Mouse (Mus musculus) hindbrain, embryonic 11.5 days (tissue): Measurements from ENCODE around the gene Hinfp. TPM values are rescaled to one million over a fixed set of nuclear protein-coding genes. Genes with fewer than 3 reads are reported as not detected.

Experiments
- ATAC-seq: fragments of 200-750 bp; cut with Nextera tagmentation; 2 replicates; pipeline ENCODE4 v1.8.0; 2017; ENCODE audit warnings: mild to moderate bottlenecking, moderate TSS enrichment, moderate library complexity; ENCODE audit not compliant: low FRiP score
- DNase-seq: peaks from one replicate; pipeline ENCODE4 v3.0.0-alpha.2; 2015; ENCODE audit warnings: low spot score
- H3K27ac ChIP-seq: fragments of 300-500 bp; sonication (generic); 2 replicates; pipeline ENCODE4 v1.5.1; 2014; ENCODE audit warnings: mild to moderate bottlenecking, low read depth, low read length
- H3K27me3 ChIP-seq: fragments of 300-500 bp; sonication (generic); 2 replicates; pipeline ENCODE4 v1.6.1; 2014; ENCODE audit warnings: mild to moderate bottlenecking, low read length, moderate library complexity, mixed read lengths; ENCODE audit not compliant: control insufficient read depth, insufficient read depth
- H3K36me3 ChIP-seq: fragments of 300-500 bp; sonication (generic); 2 replicates; pipeline ENCODE4 v1.6.1; 2014; ENCODE audit warnings: mild to moderate bottlenecking, low read length, moderate library complexity, mixed read lengths; ENCODE audit not compliant: control insufficient read depth, insufficient read depth
- H3K4me1 ChIP-seq: fragments of 300-500 bp; sonication (generic); replicated peaks from 2 replicates; pipeline ENCODE4 v1.6.1; 2014; ENCODE audit warnings: low read length, mixed read lengths; ENCODE audit not compliant: control insufficient read depth, insufficient read depth
- H3K4me2 ChIP-seq: fragments of 300-500 bp; sonication (generic); replicated peaks from 2 replicates; pipeline ENCODE4 v1.6.1; 2014; ENCODE audit warnings: mild to moderate bottlenecking, low read depth, low read length
- H3K4me3 ChIP-seq: fragments of 300-500 bp; sonication (generic); 2 replicates; pipeline ENCODE4 v1.5.1; 2014; ENCODE audit warnings: low read depth, low read length
- H3K9ac ChIP-seq: fragments of 300-500 bp; sonication (generic); 2 replicates; pipeline ENCODE4 v1.6.1; 2014; ENCODE audit warnings: low read depth, low read length
- H3K9me3 ChIP-seq: fragments of 300-500 bp; sonication (generic); 2 replicates; pipeline ENCODE4 v1.6.1; 2016; ENCODE audit warnings: low read length; ENCODE audit not compliant: control insufficient read depth
- WGBS: fragments of 180-500 bp; shearing (Covaris S2); extraction: QIAGEN DNeasy Blood & Tissue Kit; methylation state at CpG from one replicate; pipeline ENCODE4 v1.1.7; 2014; 5-methylcytosine and 5-hydroxymethylcytosine counted together
- polyA plus RNA-seq: library from polyadenylated mRNA; unstranded; fragments of >200 nt; fragmentation: Nextera tagmentation; extraction: Ambion mirVana; gene quantifications from 2 replicates; pipeline ENCODE4 v1.2.1, GENCODE M21; 2014

Gene Hinfp
- polyA plus RNA-seq, 1 experiment from 2014 or later: 23.2 TPM

GRCm38 (mm10) chr9:44343781-44344421 is 38.4 kb upstream of the Hinfp start, which contains the start of gene Hmbs:
Gene Hmbs (minus strand): TSS chr9:44344228.
- H3K9me3 ChIP-seq: no peaks in the 10 kb centered on the region
- peaks cover 9% of the 10 kb centered on the region for H3K36me3 ChIP-seq
- peak within 1 kb of the TSS; percentile 45 for H3K4me2 ChIP-seq
- H3K27ac ChIP-seq: peak within 1 kb of the TSS; percentile 98
- peak within 1 kb of the TSS; percentile 75 for H3K4me3 ChIP-seq
- no peaks in the 10 kb centered on the region for H3K27me3 ChIP-seq
- H3K9ac ChIP-seq: peak within 1 kb of the TSS; percentile 78
- peaks cover 4% of the 10 kb centered on the region; the same call in 1 of the 2 replicates for H3K4me1 ChIP-seq
- WGBS: under 1% methylated on average over 39 of the region's 39 CpGs
- peak; percentile 97 for ATAC-seq
- DNase-seq: peak; percentile 91

- Histone ChIP-seq H3K4me1 (peaks cover 4% of the 10 kb centered on the region; the same call in 1 of the 2 replicates), H3K9ac (peak overlapping the region; percentile 78), H3K27ac (peak overlapping the region; percentile 98), H3K36me3 (peaks cover 4% of the 10 kb centered on the region; the same call in 1 of the 2 replicates), H3K4me2 (peak overlapping the region; percentile 45), H3K27me3 (no peaks in the 10 kb centered on the region), H3K9me3 (no peaks in the 10 kb centered on the region), H3K4me3 (peak overlapping the region; percentile 75)
- DNase-seq: no peak
- ATAC-seq: peak; percentile 15; the same call in 1 of the 2 replicates
- 15% methylated on average over 6 of the region's 6 CpGs for WGBS
Measured at GRCm38 (mm10) chr9:44343290-44343689, 37.8 kb upstream of the Hinfp start.

GRCm38 (mm10) chr9:44342605-44343004 is 37.1 kb upstream of the Hinfp start:
- H3K27ac ChIP-seq: 0 out of 2 replicates have a peak overlapping the region, but pooled peaks have one; percentile 6
- H3K9ac ChIP-seq: no peak overlapping the region
- H3K4me3 ChIP-seq: no peak overlapping the region
- no peaks in the 10 kb centered on the region for H3K27me3 ChIP-seq
- DNase-seq (no peak), ATAC-seq (no peak)
- peaks cover 4% of the 10 kb centered on the region; the same call in 1 of the 2 replicates for H3K4me1 ChIP-seq
- WGBS: 95% methylated on average over 1 of the region's 1 CpGs
- H3K36me3 ChIP-seq: peaks cover 4% of the 10 kb centered on the region; the same call in 1 of the 2 replicates
- no peak overlapping the region for H3K4me2 ChIP-seq
- no peaks in the 10 kb centered on the region for H3K9me3 ChIP-seq

- Histone ChIP-seq H3K9me3 (no peaks in the 10 kb centered on the region), H3K27ac (0 out of 2 replicates have a peak overlapping the region, but pooled peaks have one; percentile 6), H3K36me3 (peaks cover 4% of the 10 kb centered on the region; the same call in 1 of the 2 replicates), H3K4me2 (no peak overlapping the region), H3K27me3 (no peaks in the 10 kb centered on the region), H3K4me1 (peaks cover 4% of the 10 kb centered on the region; the same call in 1 of the 2 replicates), H3K9ac (no peak overlapping the region), H3K4me3 (peak overlapping the region; percentile 12; the same call in 1 of the 2 replicates)
- DNase-seq: no peak
- no peak for ATAC-seq
- WGBS: 87% methylated on average over 3 of the region's 3 CpGs
Measured at GRCm38 (mm10) chr9:44342173-44342572, 36.7 kb upstream of the Hinfp start.

- DNase-seq (no peak), ATAC-seq (no peak)
- Histone ChIP-seq H3K27me3 (no peaks in the 10 kb centered on the region), H3K9me3 (no peaks in the 10 kb centered on the region), H3K4me1 (peaks cover 8% of the 10 kb centered on the region; the same call in 1 of the 2 replicates), H3K4me3 (0 out of 2 replicates have a peak overlapping the region, but pooled peaks have one; percentile 17), H3K27ac (no peak overlapping the region), H3K36me3 (peaks cover under 1% of the 10 kb centered on the region; the same call in 1 of the 2 replicates), H3K4me2 (no peak overlapping the region), H3K9ac (peak overlapping the region; percentile 34)
- WGBS: 97% methylated on average over 5 of the region's 5 CpGs
Measured at GRCm38 (mm10) chr9:44341487-44341886, 36.0 kb upstream of the Hinfp start.

- no peaks in the 10 kb centered on the region for H3K27me3 ChIP-seq
- H3K36me3 ChIP-seq: peaks cover under 1% of the 10 kb centered on the region; the same call in 1 of the 2 replicates
- no peaks in the 10 kb centered on the region for H3K9me3 ChIP-seq
- no peak overlapping the region for H3K27ac ChIP-seq
- H3K4me2 ChIP-seq: no peak overlapping the region
- peaks cover 8% of the 10 kb centered on the region; the same call in 1 of the 2 replicates for H3K4me1 ChIP-seq
- H3K4me3 ChIP-seq: no peak overlapping the region
- no peak overlapping the region for H3K9ac ChIP-seq
- DNase-seq (no peak), ATAC-seq (no peak)
- 89% methylated on average over 5 of the region's 5 CpGs for WGBS
Measured at GRCm38 (mm10) chr9:44338574-44338973, 33.1 kb upstream of the Hinfp start.

- H3K36me3 ChIP-seq: peaks cover 8% of the 10 kb centered on the region
- ATAC-seq (no peak), DNase-seq (no peak)
- H3K4me3 ChIP-seq: peak overlapping the region; percentile 4; the same call in 1 of the 2 replicates
- 65% methylated on average over 9 of the region's 9 CpGs for WGBS
- H3K27me3 ChIP-seq: no peaks in the 10 kb centered on the region
- H3K9ac ChIP-seq: no peak overlapping the region
- peaks cover 4% of the 10 kb centered on the region; the same call in 1 of the 2 replicates for H3K4me1 ChIP-seq
- H3K27ac ChIP-seq: no peak overlapping the region
- no peaks in the 10 kb centered on the region for H3K9me3 ChIP-seq
- peak overlapping the region; percentile 11; the same call in 1 of the 2 replicates for H3K4me2 ChIP-seq
Measured at GRCm38 (mm10) chr9:44337436-44338169, 32.1 kb upstream of the Hinfp start.

GRCm38 (mm10) chr9:44336964-44337363 is 31.5 kb upstream of the Hinfp start:
- 75% methylated on average over 3 of the region's 3 CpGs for WGBS
- Histone ChIP-seq H3K9ac (peak overlapping the region; percentile 52), H3K27me3 (no peaks in the 10 kb centered on the region), H3K36me3 (peaks cover 11% of the 10 kb centered on the region), H3K27ac (no peak overlapping the region), H3K4me3 (peak overlapping the region; percentile 89), H3K9me3 (no peaks in the 10 kb centered on the region), H3K4me1 (peaks cover 4% of the 10 kb centered on the region; the same call in 1 of the 2 replicates), H3K4me2 (peak overlapping the region; percentile 78)
- DNase-seq (no peak), ATAC-seq (no peak)
